Comparison of ENCODE assay signal across 24 mouse cellular contexts in the genomic region with DNA sequence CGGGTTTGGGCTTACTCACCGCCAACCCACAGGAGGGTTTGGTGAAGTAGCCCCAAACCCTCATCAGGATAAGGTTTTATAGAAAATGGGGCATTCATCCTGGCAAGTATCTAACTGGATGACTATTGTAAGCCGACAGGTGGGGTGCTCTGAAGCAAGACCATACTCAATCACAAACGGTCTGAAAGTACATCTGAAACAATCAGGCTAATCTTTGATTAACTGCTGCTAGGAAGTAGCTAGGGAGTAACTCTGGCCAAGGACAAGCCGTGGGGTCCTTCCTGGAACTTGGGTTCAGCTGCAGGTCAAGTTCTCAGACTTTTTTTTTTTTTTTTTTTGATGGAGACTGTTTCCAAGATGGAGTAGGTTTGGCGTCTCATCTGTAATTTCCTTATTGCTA. TPM values are rescaled to one million over a fixed set of nuclear protein-coding genes. Genes with fewer than 3 reads are reported as not detected.
"Had no signal": no experiment of that assay in that cellular context is flagged by ENCODE, and none has a peak within 500 bp of the region (broad histone marks: within the 10 kb centered on the region; RNA-seq: fewer than 3 reads in every experiment).

No protein-coding gene starts in this region.

- H3K27ac ChIP-seq: neural tube, embryonic 15.5 days; stomach, embryonic 15.5 days; stomach, postnatal 0 days had no signal

- H3K9me3 ChIP-seq: neural tube, embryonic 15.5 days; stomach, embryonic 15.5 days had no signal

- H3K36me3 ChIP-seq: neural tube, embryonic 15.5 days; stomach, embryonic 15.5 days had no signal

- H3K4me3 ChIP-seq: neural tube, embryonic 15.5 days; stomach, embryonic 15.5 days had no signal

- DNase-seq: retina, postnatal 1 day; right cerebral cortex, adult 18-20 months; right cerebral cortex, postnatal 14 days; right cerebral cortex, postnatal 25 days; right cerebral cortex, postnatal 4 days; spleen, adult 18-20 months; thymus, adult 18-20 months; thymus, adult 2 months; thymus, postnatal 14 days; thymus, postnatal 25 days; thymus, postnatal 36 days; thymus, postnatal 4 days had no signal

- H3K9ac ChIP-seq: neural tube, embryonic 15.5 days; stomach, embryonic 15.5 days had no signal

RNA-seq across cellular contexts. Expression of gene Gm11037, which starts 34.7 kb away (rescaled TPM):
- total RNA-seq: neutrophil, adult 5-6 weeks had no signal
- polyA plus RNA-seq: neural tube, embryonic 14.5 days; neural tube, embryonic 15.5 days; small intestine, adult 2 months; spleen, adult 2 months; stomach, embryonic 14.5 days; stomach, embryonic 15.5 days; stomach, embryonic 16.5 days; stomach, postnatal 0 days; testis, adult 2 months; thymus, adult 2 months; thymus, postnatal 0 days; urinary bladder, adult 2 months had no signal
